Mouse (Mus musculus): Measurements from ENCODE around the gene Cela3a. TPM values are rescaled to one million over a fixed set of nuclear protein-coding genes. Genes with fewer than 3 reads are reported as not detected.

Cela3a gene
- polyA plus RNA-seq, 1 experiment from 2014 or later = not detected

Other genes with a start within 250 kb of the Cela3a start
- 0.65 and 0.71 TPM in 2 replicates for gene Wnt4, start 132.3 kb downstream of the Cela3a start, polyA plus RNA-seq (2015; fragmentation: Nextera tagmentation; extraction: Ambion mirVana)
- gene Cdc42, start 52.1 kb downstream of the Cela3a start, polyA plus RNA-seq (2015; fragmentation: Nextera tagmentation; extraction: Ambion mirVana) = 497 and 514 TPM in 2 replicates
- gene Cela3b, start 20.7 kb upstream of the Cela3a start, polyA plus RNA-seq (2015; fragmentation: Nextera tagmentation; extraction: Ambion mirVana) = 0.35 TPM in 1 of 2 replicates, not detected in the other
- not detected in 2 replicates for gene 1700013G24Rik, start 43.5 kb upstream of the Cela3a start, polyA plus RNA-seq (2015; fragmentation: Nextera tagmentation; extraction: Ambion mirVana)
- gene Hspg2, start 59.0 kb upstream of the Cela3a start, polyA plus RNA-seq (2015; fragmentation: Nextera tagmentation; extraction: Ambion mirVana) = 52.0 and 56.3 TPM in 2 replicates
- gene Ldlrad2, start 164.8 kb upstream of the Cela3a start, polyA plus RNA-seq (2015; fragmentation: Nextera tagmentation; extraction: Ambion mirVana) = 0.41 TPM in 1 of 2 replicates, not detected in the other
- gene Usp48, start 184.0 kb upstream of the Cela3a start, polyA plus RNA-seq (2015; fragmentation: Nextera tagmentation; extraction: Ambion mirVana) = 32.5 and 34.8 TPM in 2 replicates